Mouse (Mus musculus) heart, adult 2 months (tissue): ENCODE data around the gene Sorbs1.

Experiments used
- CTCF ChIP-seq: fragments of 200-600 bp; IDR thresholded peaks from 2 replicates; pipeline ENCODE4 v1.8.1; 2022; ENCODE audit warnings: antibody characterized with exemption, mild to moderate bottlenecking, moderate library complexity
- EP300 ChIP-seq: fragments of 200-500 bp; IDR thresholded peaks from 2 replicates; pipeline ENCODE4 v1.6.1; 2011; ENCODE audit warnings: low read depth, low read length, control low read depth; ENCODE audit not compliant: insufficient read depth
- POLR2A ChIP-seq: fragments of 200-500 bp; IDR thresholded peaks from 2 replicates; pipeline ENCODE4 v1.6.1; 2011; ENCODE audit warnings: mild to moderate bottlenecking, low read depth, low read length, control low read depth; ENCODE audit not compliant: insufficient read depth

GRCm38 (mm10) chr19:40553849-40554248, 40.3 kb upstream of the Sorbs1 start:
- no peak for TF ChIP-seq CTCF
- no peak for TF ChIP-seq EP300
- no peak for TF ChIP-seq POLR2A
